Mouse (Mus musculus): ENCODE data around the gene Hoxb8. TPM values are rescaled to one million over a fixed set of nuclear protein-coding genes. Genes with fewer than 3 reads are reported as not detected.

Gene Hoxb8
- total RNA-seq, 2 experiments from 2014 or later = not detected

DNA sequence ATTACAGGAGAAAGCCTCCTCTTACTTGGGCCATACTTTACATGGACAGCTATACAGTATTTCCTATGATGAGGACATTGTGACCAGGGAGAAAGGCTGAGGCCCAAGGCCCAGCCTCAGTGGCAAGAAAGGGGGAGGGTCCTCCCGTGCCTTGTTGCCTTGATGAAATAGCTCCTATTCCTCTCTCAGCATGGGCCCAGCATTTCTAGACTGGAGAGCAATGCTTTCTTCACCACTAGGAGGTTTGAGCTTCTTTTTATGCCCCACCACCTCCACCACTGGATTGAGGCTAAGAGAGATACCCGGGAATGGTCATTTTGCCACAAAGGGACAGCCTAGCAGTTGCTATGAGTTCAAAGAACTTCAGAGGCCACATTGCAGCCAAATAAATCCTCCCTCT lies 15.3 kb downstream of the Hoxb8 start:
- DNase-seq = no peak
- intact Hi-C loops (cut with DNase I) = no loop called here

DNA sequence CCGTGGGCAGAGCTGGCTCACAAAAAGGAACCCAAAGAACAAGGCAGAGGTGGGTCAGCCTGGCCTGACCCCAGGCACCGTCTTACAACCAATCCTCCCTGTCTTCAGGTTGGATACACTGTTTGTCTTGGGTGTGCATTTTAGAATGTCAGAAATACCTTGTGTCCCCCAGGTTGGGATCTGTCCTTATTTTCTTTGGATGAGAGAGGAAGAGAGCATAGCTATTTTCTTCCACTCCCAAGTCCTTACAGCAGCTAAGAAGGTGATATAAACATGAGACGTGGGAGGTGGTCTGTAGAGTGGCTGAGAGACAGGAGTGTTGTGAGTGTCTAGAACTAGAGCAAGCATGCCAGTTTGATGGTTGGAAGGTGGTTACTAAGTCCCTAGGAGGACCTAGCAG lies 15.7 kb downstream of the Hoxb8 start:
- no peak for DNase-seq
- intact Hi-C loops (cut with DNase I) = no loop called here

- intact Hi-C loops (cut with DNase I) = no loop called here
- DNase-seq = no peak
These were observed 16.4 kb downstream of the Hoxb8 start for GRCm38 (mm10) chr11:96297968-96298635.

- DNase-seq = no peak
- intact Hi-C loops (cut with DNase I) = no loop called here
These were observed 17.4 kb downstream of the Hoxb8 start for GRCm38 (mm10) chr11:96298895-96299667.

DNA sequence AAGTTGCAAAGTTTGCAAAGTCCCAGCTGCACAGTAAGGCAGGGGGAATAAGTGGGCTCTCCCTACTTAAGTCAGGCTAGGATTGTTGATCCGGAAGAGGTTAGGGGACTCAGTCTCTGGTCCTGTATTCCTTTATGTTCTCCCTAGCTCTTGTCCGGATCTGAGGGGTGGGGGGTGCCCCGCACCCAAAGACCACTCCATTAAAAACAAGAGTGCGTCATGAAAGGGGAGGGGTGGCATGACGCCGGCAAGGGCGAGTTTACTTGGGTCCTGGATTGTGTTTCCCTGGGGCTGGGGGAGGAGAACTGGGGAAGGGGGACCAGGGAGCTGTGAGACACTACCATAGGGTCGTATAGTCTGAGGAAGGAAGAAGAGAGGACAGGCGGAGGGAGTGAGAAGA lies 18.1 kb downstream of the Hoxb8 start:
- intact Hi-C loops (cut with DNase I) = loop anchor here (5.0 kb wide), 3 partner anchors 253 to 563 kb away; no protein-coding TSS in a partner anchor
- DNase-seq = no peak

DNA sequence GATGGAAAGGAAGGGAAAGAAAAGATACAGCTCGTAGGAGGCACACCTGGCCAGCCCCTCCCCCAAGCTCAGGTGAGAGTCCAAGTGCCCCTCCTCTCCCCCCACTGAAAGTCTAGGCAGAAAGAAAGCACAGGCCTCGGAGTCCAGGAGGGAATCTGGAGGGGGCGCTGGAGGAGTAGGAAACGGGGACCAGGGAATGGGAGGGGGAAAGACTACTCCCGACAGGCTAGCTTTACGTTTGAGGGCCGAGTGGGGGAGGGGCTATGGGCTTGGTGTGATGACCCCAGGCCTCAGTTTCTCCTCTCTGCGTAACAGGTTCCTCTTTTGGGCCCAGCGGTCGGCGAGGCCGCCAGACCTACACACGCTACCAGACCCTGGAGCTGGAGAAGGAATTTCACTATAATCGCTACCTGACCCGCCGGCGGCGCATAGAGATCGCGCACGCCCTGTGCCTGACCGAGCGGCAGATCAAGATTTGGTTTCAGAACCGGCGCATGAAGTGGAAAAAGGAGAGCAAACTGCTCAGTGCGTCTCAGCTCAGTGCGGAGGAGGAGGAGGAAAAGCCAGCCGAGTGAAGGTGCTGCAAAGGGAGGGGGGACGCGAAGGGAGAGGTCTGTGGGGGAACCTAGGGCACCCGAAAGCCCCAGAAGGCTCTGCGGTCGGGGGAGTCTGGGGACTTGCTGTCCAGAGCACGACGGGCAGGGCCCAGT lies 18.8 kb downstream of the Hoxb8 start:
- DNase-seq = no peak
- intact Hi-C loops (cut with DNase I) = loop anchor here (5.0 kb wide), 3 partner anchors 252 to 562 kb away; no protein-coding TSS in a partner anchor

GRCm38 (mm10) chr11:96301064-96301431 lies 19.3 kb downstream of the Hoxb8 start:
- intact Hi-C loops (cut with DNase I) = loop anchor here (5.0 kb wide), 3 partner anchors 251 to 561 kb away; no protein-coding TSS in a partner anchor
- no peak for DNase-seq

GRCm38 (mm10) chr11:96301837-96302236 lies 20.1 kb downstream of the Hoxb8 start:
- intact Hi-C loops (cut with DNase I) = loop anchor here (5.0 kb wide), 3 partner anchors 250 to 560 kb away; no protein-coding TSS in a partner anchor
- no peak for DNase-seq

DNA sequence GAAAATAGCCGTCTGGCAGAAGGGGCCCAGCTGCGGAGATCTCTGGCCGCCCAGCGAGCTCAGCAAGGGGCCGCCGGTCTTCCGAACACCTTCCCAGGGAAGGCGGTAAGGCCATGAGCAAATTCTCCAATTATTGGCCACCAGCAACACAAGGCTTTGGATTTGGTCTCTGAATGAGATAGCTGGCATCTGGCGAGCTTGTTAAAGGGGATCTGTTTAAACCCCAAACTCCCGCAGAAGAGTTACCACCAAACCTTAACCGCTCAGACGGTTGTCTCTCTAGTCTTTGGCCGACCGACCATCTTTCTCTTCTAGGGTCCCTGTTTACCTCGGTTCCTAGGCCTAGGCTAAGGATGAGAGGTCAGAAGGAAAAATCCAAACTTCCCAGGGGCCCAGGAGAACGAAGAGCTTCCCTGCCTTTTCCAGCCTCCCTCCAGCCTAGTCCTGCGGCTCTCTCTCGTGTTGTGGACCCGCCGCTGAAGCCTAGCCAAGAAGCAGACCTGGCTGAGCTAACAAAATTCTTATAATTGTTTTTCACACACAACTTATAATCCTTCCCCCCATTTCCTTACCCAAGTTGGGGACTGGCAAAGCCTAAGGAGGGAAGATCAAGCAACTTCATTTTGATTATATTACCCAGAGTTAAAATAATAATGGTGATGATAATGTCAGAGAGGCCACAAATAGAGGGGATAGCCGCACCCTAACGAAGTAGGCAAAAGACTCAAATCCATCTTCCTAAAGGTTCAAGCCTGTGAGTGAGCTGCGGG lies 20.9 kb downstream of the Hoxb8 start:
- DNase-seq = no peak
- intact Hi-C loops (cut with DNase I) = loop anchor here (5.0 kb wide), 3 partner anchors 250 to 560 kb away; no protein-coding TSS in a partner anchor

GRCm38 (mm10) chr11:96303151-96304099 lies 21.7 kb downstream of the Hoxb8 start, which contains the start of gene Hoxb5:
Hoxb5 (plus strand) TSS chr11:96303336.
- intact Hi-C loops (cut with DNase I) = loop anchor here (5.0 kb wide), 3 partner anchors 249 to 559 kb away; no protein-coding TSS in a partner anchor
- peak; percentile 71 to 85 for DNase-seq

- DNase-seq = no peak
- intact Hi-C loops (cut with DNase I) = loop anchor here (5.0 kb wide), 3 partner anchors 248 to 558 kb away; no protein-coding TSS in a partner anchor
These were observed 22.9 kb downstream of the Hoxb8 start for GRCm38 (mm10) chr11:96304381-96305195.

DNA sequence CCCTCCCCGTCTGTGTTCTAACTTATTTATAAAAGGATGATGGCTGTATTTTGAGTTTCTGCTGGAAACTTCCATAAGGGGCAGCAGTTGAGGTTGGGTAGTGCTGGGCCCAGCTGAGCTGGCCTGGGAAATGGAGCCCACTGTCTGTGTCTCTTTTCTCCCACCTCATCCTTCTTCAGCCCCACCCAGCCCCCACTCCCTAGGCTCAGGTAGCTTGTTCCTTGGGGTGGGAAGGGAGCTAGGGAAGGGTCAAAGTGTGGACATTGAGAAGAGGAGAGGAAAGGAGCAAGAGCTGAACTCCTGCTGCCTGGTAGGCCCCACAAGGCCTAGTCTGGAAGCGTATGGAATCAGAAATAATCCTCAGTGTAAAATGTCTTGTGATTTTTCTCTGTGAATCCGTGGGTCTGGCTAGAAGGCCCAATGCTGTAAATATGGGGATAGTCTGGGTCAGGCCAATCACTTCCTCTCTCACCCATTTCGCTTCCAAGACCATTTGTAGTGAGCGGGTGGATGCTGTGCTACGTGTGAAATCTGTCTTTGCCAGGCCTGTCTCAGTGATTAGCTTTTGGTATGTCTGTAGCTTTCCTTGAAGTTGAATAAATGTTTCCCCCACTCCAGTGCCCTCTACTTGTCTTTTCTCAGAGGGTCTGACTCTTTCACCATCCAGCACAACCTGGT lies 23.9 kb downstream of the Hoxb8 start:
- intact Hi-C loops (cut with DNase I) = no loop called here
- no peak for DNase-seq

GRCm38 (mm10) chr11:96306183-96306907 lies 24.6 kb downstream of the Hoxb8 start:
- no peak for DNase-seq
- intact Hi-C loops (cut with DNase I) = no loop called here

DNA sequence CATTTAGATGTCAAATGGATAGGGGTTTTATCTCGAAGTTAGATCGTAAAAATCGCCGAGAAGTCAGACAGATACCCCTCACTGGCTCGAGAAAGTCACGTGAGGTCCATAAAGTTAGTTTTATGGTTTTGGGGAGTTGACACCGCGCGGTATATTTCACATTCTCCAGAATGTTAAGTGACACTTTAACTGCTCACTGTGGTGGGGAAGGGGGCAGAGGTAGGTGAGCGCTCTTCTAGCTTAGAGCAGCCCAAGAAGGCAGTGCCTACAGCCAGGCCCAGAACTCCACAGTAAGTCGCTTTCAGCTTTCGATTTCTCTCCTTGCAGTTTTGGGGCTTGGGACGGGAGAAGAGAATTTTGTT lies 25.2 kb downstream of the Hoxb8 start:
- no peak for DNase-seq
- intact Hi-C loops (cut with DNase I) = no loop called here

GRCm38 (mm10) chr11:96308763-96309162 lies 27.1 kb downstream of the Hoxb8 start:
- intact Hi-C loops (cut with DNase I) = no loop called here
- DNase-seq = no peak

- intact Hi-C loops (cut with DNase I) = no loop called here
These were observed 27.6 kb downstream of the Hoxb8 start for GRCm38 (mm10) chr11:96309288-96309687.

More at GRCm38 (mm10) chr11:96309288-96309687, 27.6 kb downstream of the Hoxb8 start:
- no peak for DNase-seq

Measured in heart, postnatal 14 days (tissue).